22 mouse cellular contexts compared by ENCODE assay signal in the genomic region with DNA sequence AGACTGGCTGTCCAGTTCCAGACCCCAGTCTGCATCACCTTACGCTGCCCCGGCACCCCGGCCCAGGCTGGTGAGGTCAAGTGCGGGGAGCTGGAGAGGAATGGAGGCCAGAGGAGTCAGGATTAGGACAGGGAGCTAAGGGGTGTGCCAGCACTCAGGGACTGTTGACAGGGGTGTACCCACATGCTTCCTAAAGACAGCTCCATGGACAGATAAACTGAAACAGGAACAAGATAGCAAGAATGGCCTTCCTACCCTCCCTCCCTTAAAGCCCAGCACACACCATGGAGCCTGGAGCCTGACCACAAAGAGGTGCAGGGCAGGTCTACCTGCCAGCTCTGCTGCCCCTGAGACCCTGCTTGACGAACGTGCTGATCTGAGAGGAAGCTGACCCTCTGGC. TPM values are rescaled to one million over a fixed set of nuclear protein-coding genes. Genes with fewer than 3 reads are reported as not detected.
DNase-seq lines count a peak whose midpoint lies in the region; ATAC-seq and TF ChIP-seq lines count a peak whose summit lies in the region.
"Had no signal": no experiment of that assay in that cellular context is flagged by ENCODE, and none has a peak within 500 bp of the region (broad histone marks: within the 10 kb centered on the region; RNA-seq: fewer than 3 reads in every experiment).

No protein-coding gene starts in this region.

- DNase-seq in MEL (ENCODE audit: low read depth, low spot score) (peak; percentile 58), MEL-GATA-1-ER (ENCODE audit: extremely low read depth, low read depth) (peak; percentile 39)
- DNase-seq in limb, embryonic 10.5 days (ENCODE audit: low spot score), result no peak
- DNase-seq in cerebellum, postnatal 25 days, result no peak
- DNase-seq in cerebellum, adult 11-12 months, result no peak
- DNase-seq in forebrain, embryonic 14.5 days (ENCODE audit: low spot score), result no peak
- DNase-seq: adrenal gland, postnatal 10 days; cerebellum, adult 11 months; cerebellum, adult 8-10 months; cerebellum, postnatal 10 days; gastrocnemius, postnatal 25 days; heart, adult 2 months; heart, postnatal 14 days; heart, postnatal 4 days had no signal

- no peak overlapping the region for H3K4me2 ChIP-seq in forebrain, embryonic 14.5 days (ENCODE audit: low read length)
- H3K4me2 ChIP-seq: embryonic facial prominence, embryonic 12.5 days; embryonic facial prominence, embryonic 15.5 days; forebrain, embryonic 15.5 days; heart, embryonic 13.5 days; hindbrain, embryonic 15.5 days had no signal

- H3K9me3 ChIP-seq in MEL (replicated peaks; ENCODE audit: insufficient read depth, low read length), result no peaks in the 10 kb centered on the region
- no peaks in the 10 kb centered on the region for H3K9me3 ChIP-seq in limb, embryonic 10.5 days (replicated peaks)
- no peaks in the 10 kb centered on the region for H3K9me3 ChIP-seq in forebrain, embryonic 14.5 days (replicated peaks; ENCODE audit: control insufficient read depth, low read length)
- H3K9me3 ChIP-seq: embryonic facial prominence, embryonic 12.5 days; embryonic facial prominence, embryonic 15.5 days; forebrain, embryonic 15.5 days; heart, embryonic 10.5 days; heart, embryonic 13.5 days; hindbrain, embryonic 15.5 days had no signal

- 87% methylated on average over 6 of the region's 6 CpGs for WGBS in limb, embryonic 10.5 days
- 90% methylated on average over 6 of the region's 6 CpGs for WGBS in forebrain, embryonic 14.5 days

- H3K79me2 ChIP-seq in MEL (ENCODE audit: control insufficient read depth, insufficient read depth, low read length, poor library complexity), result no peaks in the 10 kb centered on the region

- H3K36me3 ChIP-seq in MEL (ENCODE audit: control insufficient read depth in 1 of 2, insufficient read depth in 2 of 2, low read length in 2 of 2), result peaks cover 0 to 31% of the 10 kb centered on the region in 2 experiments; a peak in 2 of 4 replicates
- no peaks in the 10 kb centered on the region for H3K36me3 ChIP-seq in limb, embryonic 10.5 days
- H3K36me3 ChIP-seq in forebrain, embryonic 14.5 days (ENCODE audit: control insufficient read depth, insufficient read depth, low read length), result no peaks in the 10 kb centered on the region
- H3K36me3 ChIP-seq: embryonic facial prominence, embryonic 12.5 days; embryonic facial prominence, embryonic 15.5 days; forebrain, embryonic 15.5 days; heart, embryonic 10.5 days; heart, embryonic 13.5 days; hindbrain, embryonic 15.5 days had no signal

- peaks cover 8 to 37% of the 10 kb centered on the region in 2 experiments for H3K4me1 ChIP-seq in MEL (ENCODE audit: control insufficient read depth in 1 of 2, insufficient read depth in 2 of 2, low read length in 2 of 2)
- peaks cover 9% of the 10 kb centered on the region for H3K4me1 ChIP-seq in limb, embryonic 10.5 days
- no peaks in the 10 kb centered on the region for H3K4me1 ChIP-seq in forebrain, embryonic 14.5 days (ENCODE audit: control insufficient read depth, insufficient read depth, low read length)
- H3K4me1 ChIP-seq: forebrain, embryonic 15.5 days; hindbrain, embryonic 15.5 days had no signal

- peak overlapping the region; percentile 33; the same call in 1 of the 2 replicates for H3K27ac ChIP-seq in MEL (ENCODE audit: control insufficient read depth, low read depth, low read length)
- 0 out of 2 replicates have a peak overlapping the region, but pooled peaks have one; percentile 33 for H3K27ac ChIP-seq in limb, embryonic 10.5 days
- H3K27ac ChIP-seq in forebrain, embryonic 14.5 days (ENCODE audit: low read depth, low read length), result no peak overlapping the region
- H3K27ac ChIP-seq: embryonic facial prominence, embryonic 12.5 days; embryonic facial prominence, embryonic 15.5 days; forebrain, embryonic 15.5 days; heart, adult 2 months; heart, embryonic 10.5 days; heart, embryonic 13.5 days; hindbrain, embryonic 15.5 days had no signal

- TF ChIP-seq EP300 in MEL (IDR thresholded peaks at IDR 0.05; ENCODE audit: low read depth in 1 of 2, low read length in 2 of 2), result peak; percentile 72 to 82

- TF ChIP-seq POLR2A in MEL (IDR thresholded peaks at IDR 0.05; ENCODE audit: control insufficient read depth in 1 of 2, insufficient read depth in 1 of 2, low read depth in 1 of 2, low read length in 2 of 2, poor library complexity in 1 of 2), result no peak

- H3K9ac ChIP-seq in MEL (ENCODE audit: control insufficient read depth, low read depth, low read length, poor library complexity, severe bottlenecking), result peak overlapping the region; percentile 40
- no peak overlapping the region for H3K9ac ChIP-seq in forebrain, embryonic 14.5 days (ENCODE audit: low read length)
- H3K9ac ChIP-seq: embryonic facial prominence, embryonic 12.5 days; embryonic facial prominence, embryonic 15.5 days; forebrain, embryonic 15.5 days; heart, embryonic 13.5 days; hindbrain, embryonic 15.5 days had no signal

- ATAC-seq in forebrain, embryonic 14.5 days, result no peak
- ATAC-seq: CD4-positive, CD25-positive, alpha-beta regulatory T cell, adult 4 months; forebrain, embryonic 15.5 days; Patski had no signal

- H3K4me3 ChIP-seq in MEL (ENCODE audit: control insufficient read depth in 1 of 2, insufficient read depth in 1 of 2, low read depth in 2 of 2, low read length in 2 of 2), result no peak overlapping the region
- no peak overlapping the region for H3K4me3 ChIP-seq in limb, embryonic 10.5 days
- no peak overlapping the region for H3K4me3 ChIP-seq in forebrain, embryonic 14.5 days (ENCODE audit: low read depth, low read length)
- H3K4me3 ChIP-seq: embryonic facial prominence, embryonic 12.5 days; embryonic facial prominence, embryonic 15.5 days; forebrain, embryonic 15.5 days; heart, adult 2 months; heart, embryonic 10.5 days; heart, embryonic 13.5 days; hindbrain, embryonic 15.5 days had no signal

- TF ChIP-seq RAD21 in MEL (IDR thresholded peaks at IDR 0.05; ENCODE audit: low read depth, low read length), result no peak

- H3K27me3 ChIP-seq in MEL (ENCODE audit: control insufficient read depth in 1 of 2, insufficient read depth in 2 of 2, low read length in 2 of 2), result no peaks in the 10 kb centered on the region
- H3K27me3 ChIP-seq in limb, embryonic 10.5 days (ENCODE audit: low read depth, poor library complexity, severe bottlenecking), result no peaks in the 10 kb centered on the region
- H3K27me3 ChIP-seq in forebrain, embryonic 14.5 days (replicated peaks; ENCODE audit: control insufficient read depth, insufficient read depth, low read length), result no peaks in the 10 kb centered on the region
- H3K27me3 ChIP-seq: embryonic facial prominence, embryonic 12.5 days; forebrain, embryonic 15.5 days; hindbrain, embryonic 15.5 days; Patski had no signal

- no peak for TF ChIP-seq CTCF in MEL (IDR thresholded peaks at IDR 0.05 in 2 of 3, conservative IDR thresholded peaks at IDR 0.05 in 1 of 3; ENCODE audit: control insufficient read depth in 1 of 3, insufficient read depth in 1 of 3, low read depth in 2 of 3, low read length in 3 of 3, poor library complexity in 1 of 3, severe bottlenecking in 1 of 3)

TF ChIP-seq in MEL, 35 proteins besides CTCF, POLR2A, EP300 and RAD21:
- TF ChIP-seq ZMIZ1 (IDR thresholded peaks at IDR 0.05; ENCODE audit: low read depth, low read length) (no peak), MXI1 (IDR thresholded peaks at IDR 0.05; ENCODE audit: low read depth, low read length) (peak; percentile 80; the same call in 1 of the 2 replicates), TAL1 (IDR thresholded peaks at IDR 0.05; ENCODE audit: low read length) (no peak), POLR2AphosphoS2 (IDR thresholded peaks at IDR 0.05; ENCODE audit: low read length) (no peak), ETS1 (IDR thresholded peaks at IDR 0.05; ENCODE audit: low read depth, low read length) (peak; percentile 33; the same call in 1 of the 2 replicates), MYB (IDR thresholded peaks at IDR 0.05; ENCODE audit: low read depth, low read length) (no peak), ELF1 (IDR thresholded peaks at IDR 0.05; ENCODE audit: low read depth, low read length) (no peak), MAX (IDR thresholded peaks at IDR 0.05; ENCODE audit: low read length) (no peak), TBP (IDR thresholded peaks at IDR 0.05; ENCODE audit: low read depth, low read length) (no peak), ZC3H11A (IDR thresholded peaks at IDR 0.05; ENCODE audit: low read depth, low read length) (no peak), UBTF (IDR thresholded peaks at IDR 0.05; ENCODE audit: borderline replicate concordance, insufficient read depth, low read depth, low read length) (no peak), MEF2A (IDR thresholded peaks at IDR 0.05; ENCODE audit: extremely low read depth, insufficient replicate concordance, low read depth, low read length, poor library complexity, severe bottlenecking) (no peak), ZKSCAN1 (IDR thresholded peaks at IDR 0.05; ENCODE audit: low read depth, low read length) (no peak), USF1 (IDR thresholded peaks at IDR 0.05; ENCODE audit: low read depth, low read length) (no peak), GABPA (IDR thresholded peaks at IDR 0.05; ENCODE audit: low read depth, low read length) (no peak), GATA1 (IDR thresholded peaks at IDR 0.05; ENCODE audit: low read depth, low read length) (peak; percentile 81), SIN3A (IDR thresholded peaks at IDR 0.05; ENCODE audit: low read length) (peak; percentile 75), TCF12 (IDR thresholded peaks at IDR 0.05; ENCODE audit: low read depth, low read length) (peak; percentile 43; the same call in 1 of the 2 replicates), MYC (IDR thresholded peaks at IDR 0.05; ENCODE audit: low read depth, low read length) (0 out of 2 replicates have a peak, but pooled peaks have one; percentile 32), SMC3 (IDR thresholded peaks at IDR 0.05; ENCODE audit: low read depth, low read length) (no peak), ZNF384 (IDR thresholded peaks at IDR 0.05; ENCODE audit: low read depth, low read length) (no peak), BHLHE40 (IDR thresholded peaks at IDR 0.05; ENCODE audit: borderline replicate concordance, low read depth, low read length) (no peak), HCFC1 (IDR thresholded peaks at IDR 0.05; ENCODE audit: low read depth, low read length) (no peak), POLR2AphosphoS5 (IDR thresholded peaks at IDR 0.05; ENCODE audit: borderline replicate concordance, low read depth, low read length) (no peak), CHD2 (IDR thresholded peaks at IDR 0.05; ENCODE audit: low read length) (no peak)

RNA-seq across cellular contexts. Expression of a gene that starts 45.1 kb away (rescaled TPM):
- total RNA-seq in MEL (2012; rRNA removed), result 3.7 and 4.3 TPM in 2 replicates
- 10 to 100 TPM in 1 of 2 experiments, not detected in 1; 29.2 TPM for polyA plus RNA-seq in MEL (2012; ENCODE audit: insufficient read depth in 1 of 2, insufficient read length in 2 of 2, low read depth in 1 of 2, low replicate concordance in 2 of 2, missing spikeins in 1 of 2)
- polyA plus RNA-seq in limb, embryonic 10.5 days (2016; fragmentation: Nextera tagmentation; extraction: Ambion mirVana), result 0.05 and 0.08 TPM in 2 replicates
- polyA plus RNA-seq in forebrain, embryonic 14.5 days (2014; fragmentation: Nextera tagmentation; extraction: Ambion mirVana), result not detected in 2 replicates
- polyA plus RNA-seq: forebrain, embryonic 15.5 days had no signal

Comparison
In these comparisons a context has a peak if more than half of its experiments do, and no peak if none do; other contexts are left out.
1. DNase-seq: peak in MEL (single experiment) and MEL-GATA-1-ER (single experiment); none in limb, embryonic 10.5 days (single experiment), cerebellum, postnatal 25 days (0 of 2), cerebellum, adult 11-12 months (single experiment) and forebrain, embryonic 14.5 days (single experiment).